Comparison of ENCODE assay signal across 13 mouse cellular contexts in the genomic region with DNA sequence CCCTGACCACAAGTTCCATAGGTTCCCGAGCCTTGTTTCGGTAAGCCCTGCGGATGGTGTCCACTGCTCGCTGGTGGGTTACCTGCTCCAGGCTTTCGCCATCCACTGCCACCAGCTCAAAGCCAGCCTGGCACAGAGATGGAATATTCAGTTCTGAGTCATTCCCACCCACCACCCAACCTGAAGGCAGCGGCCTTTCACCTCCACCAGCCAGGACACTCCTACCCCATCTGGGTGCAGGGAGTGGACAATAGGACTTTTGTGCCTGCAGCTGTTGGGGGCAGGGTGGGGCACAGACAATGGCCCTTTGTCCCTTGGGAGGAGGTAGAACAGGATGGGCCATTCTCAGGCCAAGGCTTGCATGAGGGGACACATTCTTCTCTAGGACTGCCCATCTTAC. TPM values are rescaled to one million over a fixed set of nuclear protein-coding genes. Genes with fewer than 3 reads are reported as not detected.
DNase-seq lines count a peak whose midpoint lies in the region; ATAC-seq lines count a peak whose summit lies in the region.
"Had no signal": no experiment of that assay in that cellular context is flagged by ENCODE, and none has a peak within 500 bp of the region (broad histone marks: within the 10 kb centered on the region; RNA-seq: fewer than 3 reads in every experiment).

No protein-coding gene starts in this region.

- 80% methylated on average over 6 of the region's 6 CpGs for WGBS in hindbrain, embryonic 10.5 days
- WGBS in hindbrain, embryonic 11.5 days: 75% methylated on average over 6 of the region's 6 CpGs
- WGBS in limb, embryonic 10.5 days: 86% methylated on average over 6 of the region's 6 CpGs

- H3K4me1 ChIP-seq in hindbrain, embryonic 10.5 days (replicated peaks): peaks cover 69% of the 10 kb centered on the region
- H3K4me1 ChIP-seq in hindbrain, embryonic 11.5 days (replicated peaks; ENCODE audit: control insufficient read depth, insufficient read depth, low read length): no peaks in the 10 kb centered on the region; the same call in 1 of the 2 replicates
- peaks cover 60% of the 10 kb centered on the region for H3K4me1 ChIP-seq in limb, embryonic 10.5 days

- H3K27ac ChIP-seq in hindbrain, embryonic 10.5 days: peak overlapping the region; percentile 54
- H3K27ac ChIP-seq in hindbrain, embryonic 11.5 days (ENCODE audit: low read depth, low read length): no peak overlapping the region
- H3K27ac ChIP-seq in limb, embryonic 10.5 days: peak overlapping the region; percentile 42; the same call in 1 of the 2 replicates
- H3K27ac ChIP-seq: forebrain, embryonic 15.5 days; hindbrain, embryonic 15.5 days; kidney, postnatal 0 days had no signal

- no peak overlapping the region for H3K4me3 ChIP-seq in hindbrain, embryonic 10.5 days
- H3K4me3 ChIP-seq in hindbrain, embryonic 11.5 days (ENCODE audit: low read depth, low read length): no peak overlapping the region
- no peak overlapping the region for H3K4me3 ChIP-seq in limb, embryonic 10.5 days
- H3K4me3 ChIP-seq: forebrain, embryonic 15.5 days; hindbrain, embryonic 15.5 days had no signal

- peaks cover 6% of the 10 kb centered on the region; the same call in 1 of the 2 replicates for H3K27me3 ChIP-seq in hindbrain, embryonic 10.5 days (ENCODE audit: insufficient read depth, poor library complexity, severe bottlenecking)
- no peaks in the 10 kb centered on the region for H3K27me3 ChIP-seq in hindbrain, embryonic 11.5 days (ENCODE audit: control insufficient read depth, insufficient read depth, low read length)
- no peaks in the 10 kb centered on the region for H3K27me3 ChIP-seq in limb, embryonic 10.5 days (ENCODE audit: low read depth, poor library complexity, severe bottlenecking)
- H3K27me3 ChIP-seq: forebrain, embryonic 15.5 days; hindbrain, embryonic 15.5 days had no signal

- no peaks in the 10 kb centered on the region for H3K9me3 ChIP-seq in hindbrain, embryonic 10.5 days
- H3K9me3 ChIP-seq in hindbrain, embryonic 11.5 days (ENCODE audit: control insufficient read depth, low read length): no peaks in the 10 kb centered on the region
- H3K9me3 ChIP-seq in limb, embryonic 10.5 days (replicated peaks): no peaks in the 10 kb centered on the region
- H3K9me3 ChIP-seq: forebrain, embryonic 15.5 days; hindbrain, embryonic 15.5 days had no signal

- H3K36me3 ChIP-seq in hindbrain, embryonic 10.5 days: peaks cover 61% of the 10 kb centered on the region
- H3K36me3 ChIP-seq in hindbrain, embryonic 11.5 days (ENCODE audit: control insufficient read depth, insufficient read depth, low read length): peaks cover 23% of the 10 kb centered on the region
- peaks cover 63% of the 10 kb centered on the region for H3K36me3 ChIP-seq in limb, embryonic 10.5 days

- no peak overlapping the region for H3K9ac ChIP-seq in hindbrain, embryonic 11.5 days (ENCODE audit: low read depth, low read length)
- H3K9ac ChIP-seq: forebrain, embryonic 15.5 days; hindbrain, embryonic 15.5 days had no signal

- no peak overlapping the region for H3K4me2 ChIP-seq in hindbrain, embryonic 11.5 days (replicated peaks; ENCODE audit: low read depth, low read length)
- H3K4me2 ChIP-seq: forebrain, embryonic 15.5 days; hindbrain, embryonic 15.5 days had no signal

- ATAC-seq in hindbrain, embryonic 11.5 days (ENCODE audit: low FRiP score): no peak
- ATAC-seq: forebrain, embryonic 15.5 days; lung, postnatal 0 days had no signal

- DNase-seq in cerebellum, adult 9-11 months: peak; percentile 64
- no peak for DNase-seq in cerebellum, postnatal 14 days
- DNase-seq in hindbrain, embryonic 10.5 days (ENCODE audit: low spot score): peak; percentile 57
- no peak for DNase-seq in hindbrain, embryonic 11.5 days (ENCODE audit: low spot score)
- DNase-seq in 3T3-L1 (ENCODE audit: low read depth, low spot score): peak; percentile 52
- no peak for DNase-seq in limb, embryonic 10.5 days (ENCODE audit: low spot score)
- DNase-seq in T-cell, adult 2 months (ENCODE audit: low spot score): no peak
- DNase-seq in urinary bladder, adult 18-20 months (ENCODE audit: low spot score in 2 of 2): no peak
- DNase-seq: B cell, adult 2 months had no signal

RNA-seq across cellular contexts. Expression of gene Lzts2, which starts 13.6 kb away (rescaled TPM):
- polyA plus RNA-seq in hindbrain, embryonic 10.5 days (2016; fragmentation: Nextera tagmentation; extraction: Ambion mirVana): 67.5 and 69.1 TPM in 2 replicates
- polyA plus RNA-seq in hindbrain, embryonic 11.5 days (2014; fragmentation: Nextera tagmentation; extraction: Ambion mirVana): 39.7 and 41.0 TPM in 2 replicates
- 87.5 and 90.8 TPM in 2 replicates for polyA plus RNA-seq in limb, embryonic 10.5 days (2016; fragmentation: Nextera tagmentation; extraction: Ambion mirVana)

RNA-seq across cellular contexts. Expression of gene Pdzd7, which starts 17.7 kb away (rescaled TPM):
- polyA plus RNA-seq in hindbrain, embryonic 10.5 days (2016; fragmentation: Nextera tagmentation; extraction: Ambion mirVana): 0.26 and 0.40 TPM in 2 replicates
- 0.62 TPM in 1 of 2 replicates, not detected in the other for polyA plus RNA-seq in hindbrain, embryonic 11.5 days (2014; fragmentation: Nextera tagmentation; extraction: Ambion mirVana)
- 0.20 and 0.28 TPM in 2 replicates for polyA plus RNA-seq in limb, embryonic 10.5 days (2016; fragmentation: Nextera tagmentation; extraction: Ambion mirVana)

RNA-seq across cellular contexts. Expression of gene Sfxn3, which starts 19.5 kb away (rescaled TPM):
- polyA plus RNA-seq in hindbrain, embryonic 10.5 days (2016; fragmentation: Nextera tagmentation; extraction: Ambion mirVana): 9.8 and 17.8 TPM in 2 replicates
- 22.7 and 23.8 TPM in 2 replicates for polyA plus RNA-seq in hindbrain, embryonic 11.5 days (2014; fragmentation: Nextera tagmentation; extraction: Ambion mirVana)
- 4.6 and 8.4 TPM in 2 replicates for polyA plus RNA-seq in limb, embryonic 10.5 days (2016; fragmentation: Nextera tagmentation; extraction: Ambion mirVana)

RNA-seq across cellular contexts. Expression of gene Mrpl43, which starts 21.6 kb away (rescaled TPM):
- 75.6 and 83.0 TPM in 2 replicates for polyA plus RNA-seq in hindbrain, embryonic 10.5 days (2016; fragmentation: Nextera tagmentation; extraction: Ambion mirVana)
- 69.0 and 75.0 TPM in 2 replicates for polyA plus RNA-seq in hindbrain, embryonic 11.5 days (2014; fragmentation: Nextera tagmentation; extraction: Ambion mirVana)
- polyA plus RNA-seq in limb, embryonic 10.5 days (2016; fragmentation: Nextera tagmentation; extraction: Ambion mirVana): 69.8 and 75.3 TPM in 2 replicates

RNA-seq across cellular contexts. Expression of gene Twnk, which starts 22.4 kb away (rescaled TPM):
- polyA plus RNA-seq in hindbrain, embryonic 10.5 days (2016; fragmentation: Nextera tagmentation; extraction: Ambion mirVana): 23.6 and 32.6 TPM in 2 replicates
- polyA plus RNA-seq in hindbrain, embryonic 11.5 days (2014; fragmentation: Nextera tagmentation; extraction: Ambion mirVana): 15.0 and 16.6 TPM in 2 replicates
- 39.2 and 45.4 TPM in 2 replicates for polyA plus RNA-seq in limb, embryonic 10.5 days (2016; fragmentation: Nextera tagmentation; extraction: Ambion mirVana)

Comparison
In these comparisons a context has a peak if more than half of its experiments do, and no peak if none do; other contexts are left out.
1. DNase-seq: peak in cerebellum, adult 9-11 months (single experiment), hindbrain, embryonic 10.5 days (single experiment) and 3T3-L1 (single experiment); none in cerebellum, postnatal 14 days (0 of 2), hindbrain, embryonic 11.5 days (single experiment), limb, embryonic 10.5 days (single experiment), T-cell, adult 2 months (single experiment) and urinary bladder, adult 18-20 months (0 of 2).